24 mouse cellular contexts compared by ENCODE assay signal in the genomic region with DNA sequence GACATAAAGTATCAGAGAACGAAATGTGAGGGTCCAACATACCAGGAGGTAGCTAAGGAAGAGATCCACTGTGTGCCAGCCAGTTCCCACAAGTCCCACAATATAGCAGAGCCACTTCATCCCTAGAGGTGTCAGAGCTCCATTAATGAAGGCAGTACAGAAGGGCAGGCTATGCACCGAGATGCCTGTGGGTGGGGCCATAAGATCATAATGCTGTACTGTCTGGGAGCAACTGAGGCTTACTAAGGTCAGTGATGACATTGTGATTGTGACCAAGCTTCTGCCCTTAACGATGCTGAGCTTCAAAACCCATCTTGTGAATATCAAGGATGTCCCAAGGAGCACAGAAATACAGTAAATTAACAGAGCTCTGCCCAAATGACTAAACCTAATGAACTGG. TPM values are rescaled to one million over a fixed set of nuclear protein-coding genes. Genes with fewer than 3 reads are reported as not detected.
DNase-seq lines count a peak whose midpoint lies in the region; ATAC-seq and TF ChIP-seq lines count a peak whose summit lies in the region.
"Had no signal": no experiment of that assay in that cellular context is flagged by ENCODE, and none has a peak within 500 bp of the region (broad histone marks: within the 10 kb centered on the region; RNA-seq: fewer than 3 reads in every experiment).

No protein-coding gene starts in this region.

- peak; percentile 29 for TF ChIP-seq CTCF in heart, postnatal 0 days (IDR thresholded peaks at IDR 0.05; ENCODE audit: low read depth)

- no peaks in the 10 kb centered on the region for H3K27me3 ChIP-seq in heart, postnatal 0 days (ENCODE audit: control insufficient read depth, insufficient read depth, low read length)
- no peaks in the 10 kb centered on the region for H3K27me3 ChIP-seq in midbrain, embryonic 11.5 days (ENCODE audit: control insufficient read depth, insufficient read depth, low read length)
- no peaks in the 10 kb centered on the region for H3K27me3 ChIP-seq in midbrain, embryonic 13.5 days
- H3K27me3 ChIP-seq: embryonic facial prominence, embryonic 12.5 days; neural tube, embryonic 13.5 days had no signal

- intact Hi-C loops in heart, postnatal 14 days (cut with DNase I) = no loop called here

- H3K36me3 ChIP-seq in heart, postnatal 0 days (replicated peaks; ENCODE audit: control insufficient read depth, insufficient read depth, low read length) = no peaks in the 10 kb centered on the region
- H3K36me3 ChIP-seq in midbrain, embryonic 11.5 days (ENCODE audit: control insufficient read depth, insufficient read depth, low read length) = no peaks in the 10 kb centered on the region
- no peaks in the 10 kb centered on the region for H3K36me3 ChIP-seq in midbrain, embryonic 13.5 days
- H3K36me3 ChIP-seq: embryonic facial prominence, embryonic 12.5 days; neural tube, embryonic 13.5 days had no signal

- TF ChIP-seq EP300 in heart, postnatal 0 days (IDR thresholded peaks at IDR 0.05; ENCODE audit: low read depth) = no peak

- no peaks in the 10 kb centered on the region for H3K4me1 ChIP-seq in heart, postnatal 0 days (ENCODE audit: control insufficient read depth, insufficient read depth)
- H3K4me1 ChIP-seq in midbrain, embryonic 11.5 days (ENCODE audit: control insufficient read depth, insufficient read depth, low read length) = no peaks in the 10 kb centered on the region; the same call in 1 of the 2 replicates
- no peaks in the 10 kb centered on the region; the same call in 1 of the 2 replicates for H3K4me1 ChIP-seq in midbrain, embryonic 13.5 days (replicated peaks)
- H3K4me1 ChIP-seq: embryonic facial prominence, embryonic 12.5 days had no signal

- no peak overlapping the region for H3K4me2 ChIP-seq in heart, postnatal 0 days (ENCODE audit: low read depth, low read length)
- no peak overlapping the region for H3K4me2 ChIP-seq in midbrain, embryonic 11.5 days
- no peak overlapping the region for H3K4me2 ChIP-seq in midbrain, embryonic 13.5 days (replicated peaks)
- H3K4me2 ChIP-seq: embryonic facial prominence, embryonic 12.5 days; heart, embryonic 11.5 days; neural tube, embryonic 13.5 days had no signal

- no peak for DNase-seq in heart, postnatal 0 days (ENCODE audit: low spot score)
- DNase-seq in heart, postnatal 14 days = no peak
- peak; percentile 44 for DNase-seq in midbrain, embryonic 11.5 days (ENCODE audit: low spot score, missing footprints)
- peak; percentile 41 for DNase-seq in naive thymus-derived CD4-positive, alpha-beta T cell, adult 2 months (ENCODE audit: low read depth)
- DNase-seq in natural killer cell, adult 2 months (ENCODE audit: low spot score in 2 of 2) = no peak
- DNase-seq: adrenal gland, postnatal 10 days; cerebellum, adult 18-20 months; gastrocnemius, postnatal 25 days; heart, postnatal 36 days; kidney, adult 9 months; kidney, postnatal 4 days; liver; right cerebral cortex, postnatal 25 days had no signal

- no peaks in the 10 kb centered on the region for H3K9me3 ChIP-seq in heart, postnatal 0 days (replicated peaks; ENCODE audit: control insufficient read depth, low read length)
- H3K9me3 ChIP-seq in midbrain, embryonic 11.5 days (ENCODE audit: control insufficient read depth, low read length) = no peaks in the 10 kb centered on the region
- H3K9me3 ChIP-seq in midbrain, embryonic 13.5 days = no peaks in the 10 kb centered on the region
- H3K9me3 ChIP-seq: embryonic facial prominence, embryonic 12.5 days; neural tube, embryonic 13.5 days had no signal

- WGBS in heart, postnatal 0 days = 54% methylated on average over 3 of the region's 3 CpGs
- 84% methylated on average over 3 of the region's 3 CpGs for WGBS in midbrain, embryonic 11.5 days
- 73% methylated on average over 3 of the region's 3 CpGs for WGBS in midbrain, embryonic 13.5 days

- H3K4me3 ChIP-seq in heart, postnatal 0 days (ENCODE audit: low read depth, low read length) = no peak overlapping the region
- H3K4me3 ChIP-seq in midbrain, embryonic 11.5 days (ENCODE audit: low read depth, low read length) = no peak overlapping the region
- H3K4me3 ChIP-seq in midbrain, embryonic 13.5 days (replicated peaks) = no peak overlapping the region
- H3K4me3 ChIP-seq: embryonic facial prominence, embryonic 12.5 days; neural tube, embryonic 13.5 days had no signal

- no peak for ATAC-seq in heart, postnatal 0 days (ENCODE audit: insufficient read depth, low read depth)
- ATAC-seq in midbrain, embryonic 11.5 days (ENCODE audit: low FRiP score) = no peak
- no peak for ATAC-seq in midbrain, embryonic 13.5 days
- peak; percentile 38 for ATAC-seq in CD4-positive, CD25-positive, alpha-beta regulatory T cell, adult 4 months
- ATAC-seq: hindbrain, embryonic 16.5 days had no signal

- H3K9ac ChIP-seq in heart, postnatal 0 days (replicated peaks; ENCODE audit: low read depth, low read length) = no peak overlapping the region
- no peak overlapping the region for H3K9ac ChIP-seq in midbrain, embryonic 11.5 days (ENCODE audit: low read length)
- no peak overlapping the region for H3K9ac ChIP-seq in midbrain, embryonic 13.5 days (replicated peaks)
- H3K9ac ChIP-seq: embryonic facial prominence, embryonic 12.5 days; neural tube, embryonic 13.5 days had no signal

- H3K27ac ChIP-seq in heart, postnatal 0 days (ENCODE audit: low read depth) = no peak overlapping the region
- no peak overlapping the region for H3K27ac ChIP-seq in midbrain, embryonic 11.5 days (ENCODE audit: low read depth, low read length)
- no peak overlapping the region for H3K27ac ChIP-seq in midbrain, embryonic 13.5 days
- H3K27ac ChIP-seq: embryonic facial prominence, embryonic 12.5 days; neural tube, embryonic 13.5 days had no signal

RNA-seq across cellular contexts. Expression of a gene that starts 10.5 kb away (rescaled TPM):
- total RNA-seq in heart, postnatal 0 days (2014; rRNA removed; ENCODE audit: low replicate concordance) = not detected in 2 replicates
- polyA plus RNA-seq in heart, postnatal 0 days (2015; fragmentation: Nextera tagmentation; extraction: Ambion mirVana) = not detected in 2 replicates
- total RNA-seq in heart, postnatal 14 days (2021) = not detected
- polyA plus RNA-seq in midbrain, embryonic 11.5 days (2014; fragmentation: Nextera tagmentation; extraction: Ambion mirVana) = not detected in 2 replicates
- polyA plus RNA-seq in midbrain, embryonic 13.5 days (2015; fragmentation: Nextera tagmentation; extraction: Ambion mirVana) = not detected in 2 replicates
- not detected for polyA plus RNA-seq in CD4-positive, CD25-positive, alpha-beta regulatory T cell, adult 4 months (2017; shearing (Covaris generic))
- total RNA-seq: adrenal gland, postnatal 10 days; gastrocnemius, postnatal 25 days; heart, postnatal 36 days; layer of hippocampus, postnatal 25 days; left cerebral cortex, postnatal 25 days; megakaryocyte-erythroid progenitor cell, adult 5-6 weeks had no signal
- polyA plus RNA-seq: cortical plate, adult 2 months; embryonic facial prominence, embryonic 12.5 days; heart, embryonic 11.5 days; hindbrain, embryonic 16.5 days; lung, embryonic 16.5 days; neural tube, embryonic 13.5 days had no signal

RNA-seq across cellular contexts. Expression of a gene that starts 15.7 kb away (rescaled TPM):
- total RNA-seq in heart, postnatal 0 days (2014; rRNA removed; ENCODE audit: low replicate concordance) = not detected in 2 replicates
- polyA plus RNA-seq in heart, postnatal 0 days (2015; fragmentation: Nextera tagmentation; extraction: Ambion mirVana) = 0.25 and 0.46 TPM in 2 replicates
- not detected for total RNA-seq in heart, postnatal 14 days (2021)
- 0.15 TPM in 1 of 2 replicates, not detected in the other for polyA plus RNA-seq in midbrain, embryonic 11.5 days (2014; fragmentation: Nextera tagmentation; extraction: Ambion mirVana)
- polyA plus RNA-seq in midbrain, embryonic 13.5 days (2015; fragmentation: Nextera tagmentation; extraction: Ambion mirVana) = not detected in 2 replicates
- under 1 TPM in 1 of 2 experiments, not detected in 1; 0.28 TPM for polyA plus RNA-seq in CD4-positive, CD25-positive, alpha-beta regulatory T cell, adult 4 months (2017; shearing (Covaris generic))
- total RNA-seq: gastrocnemius, postnatal 25 days; heart, postnatal 36 days; layer of hippocampus, postnatal 25 days; left cerebral cortex, postnatal 25 days; megakaryocyte-erythroid progenitor cell, adult 5-6 weeks had no signal
- polyA plus RNA-seq: cortical plate, adult 2 months; hindbrain, embryonic 16.5 days; neural tube, embryonic 13.5 days had no signal

RNA-seq across cellular contexts. Expression of a gene that starts 21.9 kb away (rescaled TPM):
- 115 and 134 TPM in 2 replicates for total RNA-seq in heart, postnatal 0 days (2014; rRNA removed; ENCODE audit: low replicate concordance)
- polyA plus RNA-seq in heart, postnatal 0 days (2015; fragmentation: Nextera tagmentation; extraction: Ambion mirVana) = 65.9 and 66.7 TPM in 2 replicates
- total RNA-seq in heart, postnatal 14 days (2021) = 10 to 100 TPM; 73.9 to 75.5 TPM
- 153 and 169 TPM in 2 replicates for polyA plus RNA-seq in midbrain, embryonic 11.5 days (2014; fragmentation: Nextera tagmentation; extraction: Ambion mirVana)
- 132 and 146 TPM in 2 replicates for polyA plus RNA-seq in midbrain, embryonic 13.5 days (2015; fragmentation: Nextera tagmentation; extraction: Ambion mirVana)
- 10 to 100 TPM; 27.3 to 43.0 TPM for polyA plus RNA-seq in CD4-positive, CD25-positive, alpha-beta regulatory T cell, adult 4 months (2017; shearing (Covaris generic))

RNA-seq across cellular contexts. Expression of a gene that starts 22.6 kb away (rescaled TPM):
- 0.69 and 0.81 TPM in 2 replicates for total RNA-seq in heart, postnatal 0 days (2014; rRNA removed; ENCODE audit: low replicate concordance)
- 0.52 and 0.66 TPM in 2 replicates for polyA plus RNA-seq in heart, postnatal 0 days (2015; fragmentation: Nextera tagmentation; extraction: Ambion mirVana)
- total RNA-seq in heart, postnatal 14 days (2021) = 1 to 10 TPM in 1 of 2 experiments, under 1 TPM in 1; 0.22 to 1.0 TPM
- 1.4 and 1.6 TPM in 2 replicates for polyA plus RNA-seq in midbrain, embryonic 11.5 days (2014; fragmentation: Nextera tagmentation; extraction: Ambion mirVana)
- polyA plus RNA-seq in midbrain, embryonic 13.5 days (2015; fragmentation: Nextera tagmentation; extraction: Ambion mirVana) = 1.6 and 1.7 TPM in 2 replicates
- not detected for polyA plus RNA-seq in CD4-positive, CD25-positive, alpha-beta regulatory T cell, adult 4 months (2017; shearing (Covaris generic))

RNA-seq across cellular contexts. Expression of a gene that starts 29.4 kb away (rescaled TPM):
- total RNA-seq in heart, postnatal 0 days (2014; rRNA removed; ENCODE audit: low replicate concordance) = not detected in 2 replicates
- 0.20 TPM in 1 of 2 replicates, not detected in the other for polyA plus RNA-seq in heart, postnatal 0 days (2015; fragmentation: Nextera tagmentation; extraction: Ambion mirVana)
- total RNA-seq in heart, postnatal 14 days (2021) = not detected
- polyA plus RNA-seq in midbrain, embryonic 11.5 days (2014; fragmentation: Nextera tagmentation; extraction: Ambion mirVana) = not detected in 2 replicates
- polyA plus RNA-seq in midbrain, embryonic 13.5 days (2015; fragmentation: Nextera tagmentation; extraction: Ambion mirVana) = not detected in 2 replicates
- polyA plus RNA-seq in CD4-positive, CD25-positive, alpha-beta regulatory T cell, adult 4 months (2017; shearing (Covaris generic)) = not detected
- total RNA-seq: adrenal gland, postnatal 10 days; gastrocnemius, postnatal 25 days; heart, postnatal 36 days; layer of hippocampus, postnatal 25 days; left cerebral cortex, postnatal 25 days; megakaryocyte-erythroid progenitor cell, adult 5-6 weeks had no signal
- polyA plus RNA-seq: cortical plate, adult 2 months; heart, embryonic 11.5 days; hindbrain, embryonic 16.5 days; neural tube, embryonic 13.5 days had no signal

Comparison
In these comparisons a context has a peak if more than half of its experiments do, and no peak if none do; other contexts are left out.
1. DNase-seq: peak in midbrain, embryonic 11.5 days (single experiment) and naive thymus-derived CD4-positive, alpha-beta T cell, adult 2 months (single experiment); none in heart, postnatal 0 days (single experiment), heart, postnatal 14 days (0 of 2) and natural killer cell, adult 2 months (0 of 2).